Mouse (Mus musculus): ENCODE data around the gene Gm3183. TPM values are rescaled to one million over a fixed set of nuclear protein-coding genes. Genes with fewer than 3 reads are reported as not detected.

Gene Gm3183
- polyA plus RNA-seq (2015; fragmentation: Nextera tagmentation; extraction: Ambion mirVana), result not detected in 2 replicates

DNA sequence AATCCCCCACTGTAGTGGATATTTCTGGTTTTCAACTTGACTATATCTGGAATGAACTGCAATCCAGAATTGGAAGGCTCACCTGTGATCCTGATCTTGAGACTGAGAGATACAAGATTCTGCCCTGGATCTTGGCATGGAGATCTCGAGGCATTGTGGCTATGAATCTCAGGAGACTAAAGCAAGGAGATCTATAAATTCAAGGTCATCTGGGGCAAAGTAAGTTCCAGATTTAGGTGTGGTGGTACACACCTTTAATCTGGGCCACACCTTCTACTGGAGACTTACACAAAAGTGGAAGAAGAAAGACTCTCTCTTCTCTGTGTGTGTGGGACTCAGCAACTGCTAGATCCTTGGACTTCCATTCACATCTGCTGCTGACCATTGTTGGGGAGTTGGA, at the start of gene Gm3183:
Gm3183 (plus strand) TSS at position 301 of the 400 bp plus-strand sequence.

Other genes starting within 250 kb of the Gm3183 start
- gene Gm3147, start 249.1 kb upstream of the Gm3183 start, polyA plus RNA-seq (2015; fragmentation: Nextera tagmentation; extraction: Ambion mirVana), result not detected in 2 replicates
- gene Gm6509, start 241.5 kb upstream of the Gm3183 start, polyA plus RNA-seq (2015; fragmentation: Nextera tagmentation; extraction: Ambion mirVana), result not detected in 2 replicates
- not detected in 2 replicates for gene Gm6205, start 217.1 kb upstream of the Gm3183 start, polyA plus RNA-seq (2015; fragmentation: Nextera tagmentation; extraction: Ambion mirVana)
- not detected in 2 replicates for gene Gm6367, start 123.2 kb downstream of the Gm3183 start, polyA plus RNA-seq (2015; fragmentation: Nextera tagmentation; extraction: Ambion mirVana)
- gene Gm7942, start 241.5 kb downstream of the Gm3183 start, polyA plus RNA-seq (2015; fragmentation: Nextera tagmentation; extraction: Ambion mirVana), result not detected in 2 replicates